Mouse (Mus musculus) embryonic facial prominence, embryonic 11.5 days (tissue): Measurements from ENCODE around the gene Fcrla. TPM values are rescaled to one million over a fixed set of nuclear protein-coding genes. Genes with fewer than 3 reads are reported as not detected.

Source experiments
- ATAC-seq: fragments of 200-750 bp; cut with Nextera tagmentation; replicated peaks from 2 replicates; pipeline ENCODE4 v1.8.0; 2017; ENCODE audit warnings: low read depth; ENCODE audit not compliant: insufficient number of reproducible peaks, low FRiP score, low TSS enrichment
- DNase-seq: peaks from one replicate; pipeline ENCODE4 v3.0.0-alpha.2; 2015; ENCODE audit warnings: low spot score
- H3K27ac ChIP-seq: fragments of 300-500 bp; sonication (generic); replicated peaks from 2 replicates; pipeline ENCODE4 v1.5.1; 2014; ENCODE audit warnings: mild to moderate bottlenecking, low read depth, low read length, control low read depth
- H3K27me3 ChIP-seq: fragments of 300-500 bp; sonication (generic); 2 replicates; pipeline ENCODE4 v1.6.1; 2014; ENCODE audit warnings: mild to moderate bottlenecking, low read length, moderate library complexity, mixed read lengths; ENCODE audit not compliant: control insufficient read depth, insufficient read depth
- H3K36me3 ChIP-seq: fragments of 300-500 bp; sonication (generic); replicated peaks from 2 replicates; pipeline ENCODE4 v1.6.1; 2014; ENCODE audit warnings: low read depth, mild to moderate bottlenecking, low read length, moderate library complexity, mixed read lengths; ENCODE audit not compliant: control insufficient read depth, insufficient read depth
- H3K4me1 ChIP-seq: fragments of 300-500 bp; sonication (generic); 2 replicates; pipeline ENCODE4 v1.6.1; 2014; ENCODE audit warnings: low read length, mixed read lengths; ENCODE audit not compliant: control insufficient read depth, insufficient read depth
- H3K4me2 ChIP-seq: fragments of 300-500 bp; sonication (generic); 2 replicates; pipeline ENCODE4 v1.6.1; 2014; ENCODE audit warnings: low read depth, mild to moderate bottlenecking, control low read depth, low read length, moderate library complexity
- H3K4me3 ChIP-seq: fragments of 300-500 bp; sonication (generic); 2 replicates; pipeline ENCODE4 v1.5.1; 2014; ENCODE audit warnings: low read depth, low read length, control low read depth
- H3K9ac ChIP-seq: fragments of 300-500 bp; sonication (generic); replicated peaks from 2 replicates; pipeline ENCODE4 v1.6.1; 2014; ENCODE audit warnings: mild to moderate bottlenecking, control low read depth, low read length
- H3K9me3 ChIP-seq: fragments of 300-500 bp; sonication (generic); replicated peaks from 2 replicates; pipeline ENCODE4 v1.6.1; 2016; ENCODE audit warnings: mild to moderate bottlenecking, low read length, inconsistent platforms, mixed read lengths; ENCODE audit not compliant: control insufficient read depth
- WGBS: fragments of 180-500 bp; shearing (Covaris S2); extraction: QIAGEN DNeasy Blood & Tissue Kit; methylation state at CpG from one replicate; pipeline ENCODE4 v1.1.7; 2014; 5-methylcytosine and 5-hydroxymethylcytosine counted together
- polyA plus RNA-seq: library from polyadenylated mRNA; unstranded; fragments of >200 nt; fragmentation: Nextera tagmentation; extraction: Ambion mirVana; gene quantifications from 2 replicates; pipeline ENCODE4 v1.2.1, GENCODE M21; 2014

Gene Fcrla
- polyA plus RNA-seq, 1 experiment from 2014 or later = not detected

DNA sequence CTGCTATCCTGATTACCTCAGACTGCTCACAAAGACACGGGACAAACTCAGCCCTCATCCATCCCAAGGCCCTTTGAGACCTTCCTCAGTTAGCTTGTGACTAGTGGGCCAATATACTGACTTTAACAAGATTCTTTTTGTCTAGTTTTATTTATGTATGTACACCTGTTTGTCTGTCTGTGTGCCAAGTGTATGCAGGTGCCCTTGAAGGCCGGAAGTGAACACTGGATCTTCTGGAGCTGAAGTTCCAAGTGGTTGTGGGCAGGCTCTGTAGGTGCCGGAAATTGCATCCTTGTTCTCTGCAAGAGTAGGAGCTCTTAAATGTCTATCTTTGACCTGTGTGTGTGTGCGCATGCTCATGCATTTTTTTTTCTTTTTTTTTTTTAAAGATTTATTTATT, 1.9 kb upstream of the Fcrla start:
- DNase-seq = no peak
- H3K4me3 ChIP-seq = no peak overlapping the region
- no peak overlapping the region for H3K4me2 ChIP-seq
- ATAC-seq = no peak
- H3K27ac ChIP-seq = no peak overlapping the region
- no peak overlapping the region for H3K9ac ChIP-seq
- 89% methylated on average over 4 of the region's 4 CpGs for WGBS
- no peaks in the 10 kb centered on the region for H3K4me1 ChIP-seq
- H3K27me3 ChIP-seq = no peaks in the 10 kb centered on the region
- no peaks in the 10 kb centered on the region for H3K9me3 ChIP-seq
- no peaks in the 10 kb centered on the region for H3K36me3 ChIP-seq

DNA sequence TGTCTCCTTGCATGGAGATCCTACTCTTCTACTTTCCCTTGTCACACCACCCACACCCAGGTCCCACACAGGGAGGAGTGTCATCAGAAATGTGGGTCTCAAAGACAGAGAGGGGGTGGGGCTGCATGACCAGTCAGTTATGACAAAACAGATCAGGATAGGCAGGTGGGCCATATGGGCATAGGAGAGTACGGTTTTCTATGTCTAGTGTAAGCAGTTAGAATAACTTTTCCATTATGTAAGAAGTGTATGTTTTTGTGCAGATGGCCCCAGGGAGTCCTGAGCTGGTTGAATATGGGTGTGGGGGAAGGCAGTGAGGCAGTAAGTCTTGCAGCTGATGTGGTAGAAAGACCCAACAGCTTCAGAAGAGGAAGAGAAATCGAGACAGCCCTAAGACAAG, 1.1 kb upstream of the Fcrla start:
- H3K9me3 ChIP-seq = no peaks in the 10 kb centered on the region
- no peaks in the 10 kb centered on the region for H3K4me1 ChIP-seq
- no peaks in the 10 kb centered on the region for H3K27me3 ChIP-seq
- no peaks in the 10 kb centered on the region for H3K36me3 ChIP-seq
- no peak for DNase-seq
- no peak overlapping the region for H3K4me2 ChIP-seq
- ATAC-seq = no peak
- H3K9ac ChIP-seq = no peak overlapping the region
- no peak overlapping the region for H3K27ac ChIP-seq
- no peak overlapping the region for H3K4me3 ChIP-seq
- WGBS = 80% methylated on average over 2 of the region's 2 CpGs

DNA sequence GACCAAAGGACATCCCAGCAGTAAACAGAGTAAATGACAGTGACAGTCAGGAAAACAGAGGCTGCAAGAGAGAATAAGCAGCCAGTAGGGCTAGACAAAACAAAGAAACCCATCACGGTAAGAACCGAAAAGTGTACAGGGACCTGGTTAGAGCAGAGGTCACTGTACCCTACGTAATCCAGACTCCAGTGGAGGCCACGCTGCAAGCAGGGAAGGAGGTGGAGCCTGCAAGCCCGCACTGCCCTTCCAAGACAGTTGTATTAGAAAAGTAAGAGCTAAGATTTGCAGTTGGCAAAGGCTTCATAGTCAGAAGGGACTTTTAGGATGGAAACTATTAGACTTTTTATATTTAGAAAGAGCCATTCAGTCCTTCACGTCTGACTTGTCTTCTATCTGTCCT, 442 bp downstream of the Fcrla start:
- Histone ChIP-seq H3K27me3 (no peaks in the 10 kb centered on the region), H3K27ac (no peak overlapping the region), H3K9me3 (no peaks in the 10 kb centered on the region), H3K4me2 (no peak overlapping the region), H3K9ac (no peak overlapping the region), H3K36me3 (no peaks in the 10 kb centered on the region), H3K4me1 (no peaks in the 10 kb centered on the region), H3K4me3 (no peak overlapping the region)
- WGBS = 50% methylated on average over 6 of the region's 6 CpGs
- DNase-seq = no peak
- ATAC-seq = no peak

DNA sequence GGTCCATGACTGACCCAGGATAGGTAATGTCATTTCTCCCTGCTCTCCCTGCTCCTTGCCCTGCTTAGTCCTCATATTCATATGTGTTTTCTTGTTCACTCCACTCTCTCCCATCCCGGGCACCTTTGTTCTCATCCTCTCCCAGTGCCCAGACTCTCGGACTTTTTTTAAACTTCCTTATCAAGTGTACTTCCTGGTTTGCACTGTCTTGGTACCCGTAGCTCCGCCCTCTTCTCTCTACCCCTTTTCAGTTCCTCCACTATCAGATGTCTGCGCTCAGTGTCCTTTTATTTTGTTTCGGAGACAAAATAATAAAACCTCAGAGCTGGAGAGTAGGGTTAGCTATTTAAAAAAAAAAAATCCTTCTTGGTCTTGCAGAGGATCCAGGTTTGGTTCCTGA, 2.9 kb downstream of the Fcrla start:
- no peak overlapping the region for H3K4me3 ChIP-seq
- no peaks in the 10 kb centered on the region for H3K36me3 ChIP-seq
- no peaks in the 10 kb centered on the region for H3K4me1 ChIP-seq
- H3K9me3 ChIP-seq = no peaks in the 10 kb centered on the region
- DNase-seq = no peak
- H3K9ac ChIP-seq = no peak overlapping the region
- H3K27ac ChIP-seq = no peak overlapping the region
- no peak overlapping the region for H3K4me2 ChIP-seq
- no peak for ATAC-seq
- no peaks in the 10 kb centered on the region for H3K27me3 ChIP-seq
- 79% methylated on average over 6 of the region's 6 CpGs for WGBS

DNA sequence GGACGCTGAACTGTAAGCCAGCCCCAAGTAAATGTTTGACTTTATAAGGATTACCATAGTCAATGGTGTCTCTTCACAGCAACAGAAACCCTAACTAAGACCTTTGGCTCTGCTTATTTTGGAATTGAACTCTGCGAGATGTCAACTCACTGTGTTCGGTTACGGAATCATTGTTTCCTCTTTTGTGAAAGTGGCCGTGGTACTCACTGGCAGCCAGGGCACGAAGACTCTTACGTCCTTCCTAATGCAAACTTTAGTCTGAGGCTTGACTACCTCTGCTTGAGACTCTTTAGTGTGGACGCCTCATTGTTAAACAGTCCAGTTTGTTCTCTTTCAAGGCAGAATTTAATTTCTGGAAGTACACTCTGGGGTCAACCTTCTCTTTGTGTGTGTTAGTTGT, 8.1 kb downstream of the Fcrla start:
- Histone ChIP-seq H3K27ac (no peak overlapping the region), H3K36me3 (no peaks in the 10 kb centered on the region), H3K9me3 (no peaks in the 10 kb centered on the region), H3K4me1 (no peaks in the 10 kb centered on the region), H3K4me2 (no peak overlapping the region), H3K9ac (no peak overlapping the region), H3K27me3 (no peaks in the 10 kb centered on the region), H3K4me3 (no peak overlapping the region)
- no peak for DNase-seq
- ATAC-seq = no peak
- 92% methylated on average over 8 of the region's 8 CpGs for WGBS

DNA sequence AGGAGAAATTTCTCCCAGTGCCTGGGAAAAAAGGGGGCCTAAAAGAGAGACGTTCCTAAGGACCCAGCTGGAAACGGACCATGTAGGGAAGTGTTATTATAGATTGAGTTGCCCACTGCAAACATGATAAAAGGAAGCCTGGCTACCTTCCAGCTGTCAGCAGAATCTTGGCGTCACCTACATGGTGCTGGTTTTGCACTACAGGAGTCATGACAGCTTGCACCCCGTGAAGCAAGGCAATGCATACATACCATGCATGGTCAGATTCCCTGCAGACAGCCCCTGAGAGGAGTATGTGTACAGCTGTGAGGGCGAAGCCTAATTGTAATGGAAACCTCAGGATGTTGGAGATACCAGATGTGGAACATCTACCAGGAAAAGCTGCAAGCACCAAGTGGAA, 11.7 kb downstream of the Fcrla start:
- Histone ChIP-seq H3K4me3 (no peak overlapping the region), H3K9ac (no peak overlapping the region), H3K4me1 (no peaks in the 10 kb centered on the region), H3K36me3 (no peaks in the 10 kb centered on the region), H3K27me3 (no peaks in the 10 kb centered on the region), H3K9me3 (no peaks in the 10 kb centered on the region), H3K4me2 (no peak overlapping the region), H3K27ac (no peak overlapping the region)
- ATAC-seq (no peak), DNase-seq (no peak)
- WGBS = 78% methylated on average over 5 of the region's 5 CpGs

DNA sequence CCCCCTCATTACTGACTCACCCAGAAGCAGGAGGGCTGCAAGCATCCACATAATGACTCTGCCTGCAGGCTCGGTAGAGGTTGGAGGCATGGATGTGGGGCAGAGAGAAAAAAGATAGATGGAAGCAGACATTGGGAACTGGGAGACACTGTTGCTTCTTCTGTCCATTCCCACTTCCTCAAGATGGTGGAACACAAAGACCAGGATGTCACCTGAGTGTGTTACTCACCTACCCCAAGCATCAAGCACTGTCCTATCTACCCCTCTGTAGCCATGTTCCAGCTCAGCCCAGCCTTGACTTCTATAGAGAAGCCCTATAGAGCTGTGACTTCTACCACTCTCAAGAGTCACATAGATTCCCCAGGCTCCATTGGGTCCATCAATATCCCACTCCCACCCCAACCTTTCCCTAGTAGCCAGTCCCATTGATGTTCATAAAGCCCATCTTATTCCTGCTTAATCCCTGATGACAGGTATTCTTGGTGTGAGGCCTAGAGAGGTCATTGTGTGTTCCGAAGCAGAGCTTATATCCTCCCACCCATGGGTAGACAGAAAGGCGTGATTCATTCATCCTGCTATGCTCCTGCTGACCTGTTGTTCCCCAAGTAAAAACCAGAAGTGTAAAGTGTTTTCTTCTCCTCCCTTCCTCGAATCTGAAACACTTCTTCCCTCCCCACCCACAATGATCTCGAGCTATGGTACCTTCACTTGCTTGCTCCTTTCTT, 14.3 kb downstream of the Fcrla start, which contains the start of gene Fcrlb:
Gene Fcrlb, minus strand, starts transcription at position 51 of the 725 bp plus-strand sequence.
- WGBS = 75% methylated on average over 5 of the region's 5 CpGs
- Histone ChIP-seq H3K9me3 (no peaks in the 10 kb centered on the region), H3K4me3 (no peak within 1 kb of the TSS), H3K36me3 (no peaks in the 10 kb centered on the region), H3K27me3 (peaks cover 14% of the 10 kb centered on the region), H3K4me2 (no peak within 1 kb of the TSS), H3K4me1 (no peaks in the 10 kb centered on the region; the same call in 1 of the 2 replicates), H3K27ac (no peak within 1 kb of the TSS), H3K9ac (no peak within 1 kb of the TSS)
- no peak for ATAC-seq
- DNase-seq = no peak

DNA sequence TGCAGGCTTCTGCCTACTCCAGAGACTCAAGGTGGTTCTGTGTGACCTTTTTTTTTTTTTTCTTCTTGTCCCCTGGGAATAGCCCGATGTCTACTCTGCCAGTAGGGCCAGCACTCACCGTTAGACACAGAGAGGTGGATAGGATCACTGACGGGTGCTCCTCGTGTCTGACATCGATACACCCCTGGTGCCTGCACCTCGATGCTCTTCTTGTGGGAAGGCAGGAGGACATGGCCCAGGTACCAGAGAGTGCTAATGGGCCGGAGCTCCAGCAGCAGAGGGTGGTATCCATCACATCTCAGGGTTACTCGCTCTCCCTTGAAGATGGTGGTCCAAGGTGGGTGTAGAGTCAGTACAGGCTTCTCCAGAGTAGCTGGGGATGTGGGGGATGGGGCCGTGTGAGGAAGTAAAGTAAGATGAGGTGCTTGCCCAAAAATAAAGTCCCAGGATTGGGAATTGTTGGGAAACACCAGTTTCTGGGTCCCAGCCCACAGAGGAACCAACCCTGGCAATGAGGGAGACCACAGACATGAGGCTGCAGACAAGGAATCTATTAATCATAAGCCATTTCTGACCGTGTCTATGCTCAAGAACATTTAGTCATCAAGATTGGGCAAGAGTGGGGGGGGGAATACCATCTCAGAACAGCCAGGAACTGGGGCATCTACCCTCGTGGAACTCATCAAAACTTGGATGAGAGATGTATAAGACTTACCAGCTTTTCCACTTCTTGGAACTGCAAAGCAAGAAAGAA, 15.3 kb downstream of the Fcrla start:
- Histone ChIP-seq H3K36me3 (no peaks in the 10 kb centered on the region), H3K4me3 (no peak overlapping the region), H3K27ac (no peak overlapping the region), H3K27me3 (peaks cover 24% of the 10 kb centered on the region), H3K4me1 (no peaks in the 10 kb centered on the region; the same call in 1 of the 2 replicates), H3K9ac (no peak overlapping the region), H3K4me2 (no peak overlapping the region), H3K9me3 (no peaks in the 10 kb centered on the region)
- DNase-seq (no peak), ATAC-seq (no peak)
- WGBS = 84% methylated on average over 11 of the region's 11 CpGs
